Mouse (Mus musculus) hindbrain, embryonic 14.5 days (tissue): Measurements from ENCODE around the gene Fga. TPM values are rescaled to one million over a fixed set of nuclear protein-coding genes. Genes with fewer than 3 reads are reported as not detected.

Experiments
- ATAC-seq: fragments of 200-750 bp; cut with Nextera tagmentation; 2 replicates; pipeline ENCODE4 v1.8.0; 2017; ENCODE audit warnings: moderate number of reproducible peaks, mild to moderate bottlenecking, moderate TSS enrichment, moderate library complexity; ENCODE audit not compliant: low FRiP score
- DNase-seq: peaks from one replicate; pipeline ENCODE4 v3.0.0-alpha.2; 2015; ENCODE audit warnings: low spot score
- H3K27ac ChIP-seq: fragments of 300-500 bp; sonication (generic); 2 replicates; pipeline ENCODE4 v1.5.1; 2014; ENCODE audit warnings: mild to moderate bottlenecking, moderate library complexity
- H3K27me3 ChIP-seq: fragments of 300-500 bp; sonication (generic); 2 replicates; pipeline ENCODE4 v1.6.1; 2014; ENCODE audit warnings: mild to moderate bottlenecking, low read length, mixed read lengths; ENCODE audit not compliant: control insufficient read depth, insufficient read depth
- H3K36me3 ChIP-seq: fragments of 300-500 bp; sonication (generic); replicated peaks from 2 replicates; pipeline ENCODE4 v1.6.1; 2014; ENCODE audit not compliant: control insufficient read depth, insufficient read depth
- H3K4me1 ChIP-seq: fragments of 300-500 bp; sonication (generic); replicated peaks from 2 replicates; pipeline ENCODE4 v1.6.1; 2014; ENCODE audit warnings: antibody characterized with exemption, low read length, mixed read lengths; ENCODE audit not compliant: control insufficient read depth, insufficient read depth
- H3K4me2 ChIP-seq: fragments of 300-500 bp; sonication (generic); replicated peaks from 2 replicates; pipeline ENCODE4 v1.6.1; 2014; ENCODE audit warnings: mild to moderate bottlenecking, moderate library complexity
- H3K4me3 ChIP-seq: fragments of 300-500 bp; sonication (generic); replicated peaks from 2 replicates; pipeline ENCODE4 v1.5.1; 2014; ENCODE audit warnings: mild to moderate bottlenecking, low read length
- H3K9ac ChIP-seq: fragments of 300-500 bp; sonication (generic); 2 replicates; pipeline ENCODE4 v1.6.1; 2014
- H3K9me3 ChIP-seq: fragments of 300-500 bp; sonication (generic); 2 replicates; pipeline ENCODE4 v1.6.1; 2016; ENCODE audit warnings: low read length; ENCODE audit not compliant: control insufficient read depth
- whole genome bisulfite sequencing: fragments of 180-500 bp; shearing (Covaris S2); extraction: QIAGEN DNeasy Blood & Tissue Kit; methylation state at CpG from one replicate; pipeline ENCODE4 v1.1.7; 2014; 5-methylcytosine and 5-hydroxymethylcytosine counted together
- polyA plus RNA-seq: library from polyadenylated mRNA; unstranded; fragments of >200 nt; fragmentation: Nextera tagmentation; extraction: Ambion mirVana; gene quantifications from 2 replicates; pipeline ENCODE4 v1.2.1, GENCODE M21; 2014

Gene Fga
- polyA plus RNA-seq: not detected in 2 replicates

- H3K36me3 ChIP-seq: no peaks in the 10 kb centered on the region
- H3K4me1 ChIP-seq: no peaks in the 10 kb centered on the region
- no peak for DNase-seq
- no peak within 1 kb of the TSS for H3K27ac ChIP-seq
- 81% methylated on average over 9 of the region's 9 CpGs for WGBS
- no peak for ATAC-seq
- no peaks in the 10 kb centered on the region for H3K27me3 ChIP-seq
- H3K4me3 ChIP-seq: no peak within 1 kb of the TSS
- no peak within 1 kb of the TSS for H3K9ac ChIP-seq
- no peak within 1 kb of the TSS for H3K4me2 ChIP-seq
- H3K9me3 ChIP-seq: no peaks in the 10 kb centered on the region
Observed at GRCm38 (mm10) chr3:83025475-83026301, at the start of gene Fga. TSS of gene Fga (plus strand) at chr3:83026076.

- DNase-seq (no peak), ATAC-seq (no peak)
- WGBS: 77% methylated on average over 6 of the region's 6 CpGs
Observed at GRCm38 (mm10) chr3:82980818-82981217, 45.1 kb upstream of the Fga start.

GRCm38 (mm10) chr3:82981861-82982260 is 44.0 kb upstream of the Fga start:
- WGBS: 72% methylated on average over 8 of the region's 8 CpGs
- no peak for DNase-seq
- no peak overlapping the region for H3K4me2 ChIP-seq
- H3K36me3 ChIP-seq: no peaks in the 10 kb centered on the region
- no peak overlapping the region for H3K9ac ChIP-seq
- H3K9me3 ChIP-seq: no peaks in the 10 kb centered on the region
- ATAC-seq: no peak
- no peak overlapping the region for H3K4me3 ChIP-seq
- no peak overlapping the region for H3K27ac ChIP-seq
- H3K4me1 ChIP-seq: no peaks in the 10 kb centered on the region
- H3K27me3 ChIP-seq: no peaks in the 10 kb centered on the region

More at GRCm38 (mm10) chr3:82980818-82981217, 45.1 kb upstream of the Fga start:
- Histone ChIP-seq H3K4me3 (no peak overlapping the region), H3K27ac (no peak overlapping the region), H3K36me3 (no peaks in the 10 kb centered on the region), H3K9me3 (no peaks in the 10 kb centered on the region), H3K4me1 (no peaks in the 10 kb centered on the region), H3K27me3 (no peaks in the 10 kb centered on the region), H3K4me2 (no peak overlapping the region), H3K9ac (no peak overlapping the region)

DNA sequence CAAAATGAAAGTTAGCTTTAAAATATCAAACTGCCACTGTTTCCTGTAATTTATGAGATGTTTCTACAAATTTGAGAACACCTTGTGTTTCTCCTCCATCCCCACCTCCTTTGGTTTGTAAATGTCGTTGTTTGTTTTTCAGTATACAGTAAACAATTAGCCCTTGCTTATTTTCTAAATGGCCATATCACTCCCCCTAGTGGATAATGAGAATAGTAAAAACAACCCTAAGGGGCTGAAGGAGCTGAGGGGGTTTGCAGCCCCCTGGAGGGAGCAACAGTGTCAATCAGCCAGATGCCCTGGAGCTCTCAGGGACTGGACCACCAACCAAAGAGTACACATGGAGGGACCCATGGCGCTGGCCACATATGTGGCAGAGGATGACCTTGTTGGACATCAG is 41.0 kb upstream of the Fga start:
- H3K27ac ChIP-seq: no peak overlapping the region
- H3K4me1 ChIP-seq: no peaks in the 10 kb centered on the region
- ATAC-seq (no peak), DNase-seq (no peak)
- H3K4me2 ChIP-seq: no peak overlapping the region
- H3K27me3 ChIP-seq: no peaks in the 10 kb centered on the region
- H3K36me3 ChIP-seq: no peaks in the 10 kb centered on the region
- H3K4me3 ChIP-seq: no peak overlapping the region
- no peak overlapping the region for H3K9ac ChIP-seq
- WGBS: 85% methylated on average over 2 of the region's 2 CpGs
- no peaks in the 10 kb centered on the region for H3K9me3 ChIP-seq

GRCm38 (mm10) chr3:82991963-82992362 is 33.9 kb upstream of the Fga start:
- ATAC-seq: no peak
- H3K9ac ChIP-seq: no peak overlapping the region
- 84% methylated on average over 12 of the region's 12 CpGs for WGBS

GRCm38 (mm10) chr3:82992956-82993355 is 32.9 kb upstream of the Fga start:
- 96% methylated on average over 6 of the region's 6 CpGs for WGBS

More at GRCm38 (mm10) chr3:82991963-82992362, 33.9 kb upstream of the Fga start:
- Histone ChIP-seq H3K4me3 (no peak overlapping the region), H3K9me3 (no peaks in the 10 kb centered on the region), H3K27ac (no peak overlapping the region), H3K36me3 (no peaks in the 10 kb centered on the region), H3K4me2 (no peak overlapping the region), H3K4me1 (0 out of 2 replicates have a peak, but pooled peaks cover 6% of the 10 kb centered on the region), H3K27me3 (0 out of 2 replicates have a peak, but pooled peaks cover 6% of the 10 kb centered on the region)
- no peak for DNase-seq

GRCm38 (mm10) chr3:82995368-82995767 is 30.5 kb upstream of the Fga start:
- H3K9me3 ChIP-seq: no peaks in the 10 kb centered on the region
- peak overlapping the region; percentile 58 for H3K4me2 ChIP-seq
- ATAC-seq: peak; percentile 53; the same call in 1 of the 2 replicates
- H3K27ac ChIP-seq: no peak overlapping the region
- H3K4me1 ChIP-seq: 0 out of 2 replicates have a peak, but pooled peaks cover 10% of the 10 kb centered on the region
- peak; percentile 64 for DNase-seq
- WGBS: 4% methylated on average over 24 of the region's 24 CpGs
- H3K4me3 ChIP-seq: peak overlapping the region; percentile 21
- H3K36me3 ChIP-seq: no peaks in the 10 kb centered on the region
- H3K27me3 ChIP-seq: 0 out of 2 replicates have a peak, but pooled peaks cover 6% of the 10 kb centered on the region
- H3K9ac ChIP-seq: peak overlapping the region; percentile 36

More at GRCm38 (mm10) chr3:82992956-82993355, 32.9 kb upstream of the Fga start:
- no peak for DNase-seq
- Histone ChIP-seq H3K36me3 (no peaks in the 10 kb centered on the region), H3K27ac (no peak overlapping the region), H3K4me1 (0 out of 2 replicates have a peak, but pooled peaks cover 6% of the 10 kb centered on the region), H3K4me2 (no peak overlapping the region), H3K9me3 (no peaks in the 10 kb centered on the region), H3K27me3 (0 out of 2 replicates have a peak, but pooled peaks cover 6% of the 10 kb centered on the region), H3K9ac (no peak overlapping the region), H3K4me3 (no peak overlapping the region)
- ATAC-seq: no peak

- no peak overlapping the region for H3K27ac ChIP-seq
- no peak for DNase-seq
- H3K36me3 ChIP-seq: no peaks in the 10 kb centered on the region
- H3K4me3 ChIP-seq: no peak overlapping the region
- 76% methylated on average over 3 of the region's 3 CpGs for WGBS
- no peaks in the 10 kb centered on the region for H3K9me3 ChIP-seq
- H3K9ac ChIP-seq: no peak overlapping the region
- 0 out of 2 replicates have a peak, but pooled peaks cover 10% of the 10 kb centered on the region for H3K4me1 ChIP-seq
- ATAC-seq: no peak
- H3K27me3 ChIP-seq: 0 out of 2 replicates have a peak, but pooled peaks cover 6% of the 10 kb centered on the region
- H3K4me2 ChIP-seq: no peak overlapping the region
Observed at GRCm38 (mm10) chr3:82996656-82997055, 29.2 kb upstream of the Fga start.

DNA sequence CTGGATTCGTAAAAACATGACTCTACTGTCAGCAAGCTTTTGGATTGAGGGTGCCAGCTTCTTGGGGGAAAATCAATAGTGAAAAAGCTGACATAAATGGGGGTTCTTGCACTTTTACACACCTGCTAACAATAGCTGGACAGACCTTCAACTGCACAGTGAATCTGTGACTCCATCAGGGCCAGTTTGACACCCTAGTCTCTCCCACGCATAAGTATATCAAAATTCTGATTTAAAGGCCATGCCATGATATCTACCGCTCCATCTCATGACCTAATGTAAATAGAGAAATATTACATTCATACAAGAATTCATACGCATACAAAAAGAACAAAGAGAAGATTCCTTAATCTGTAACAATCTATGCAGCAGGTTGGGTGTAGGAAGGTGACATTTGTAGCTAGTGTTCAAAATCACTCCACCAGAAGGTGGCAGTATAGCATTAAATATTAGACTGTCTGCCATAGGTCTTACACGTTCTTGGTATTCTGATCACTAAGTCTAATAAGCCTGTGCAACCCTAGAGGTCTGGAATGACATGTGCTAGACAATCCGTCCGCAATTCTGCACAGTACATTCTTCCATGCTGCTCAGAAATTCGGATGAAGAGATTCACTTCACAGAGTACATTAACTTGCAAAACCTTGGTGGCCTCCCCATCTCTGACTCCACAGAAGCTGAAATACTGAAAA is 27.0 kb upstream of the Fga start:
- Histone ChIP-seq H3K4me3 (no peak overlapping the region), H3K4me2 (no peak overlapping the region), H3K9me3 (no peaks in the 10 kb centered on the region), H3K9ac (no peak overlapping the region), H3K27ac (no peak overlapping the region), H3K4me1 (0 out of 2 replicates have a peak, but pooled peaks cover 10% of the 10 kb centered on the region), H3K27me3 (0 out of 2 replicates have a peak, but pooled peaks cover 6% of the 10 kb centered on the region), H3K36me3 (no peaks in the 10 kb centered on the region)
- peak; percentile 93 for ATAC-seq
- WGBS: 29% methylated on average over 8 of the region's 8 CpGs
- DNase-seq: peak; percentile 93
